Mouse (Mus musculus) spleen, adult 2 months (tissue): ENCODE measurements around the gene Myo15.

Experiments
- CTCF ChIP-seq: fragments of 200-500 bp; IDR thresholded peaks from 2 replicates; pipeline ENCODE4 v1.5.1; 2011; ENCODE audit warnings: mild to moderate bottlenecking, inconsistent platforms; ENCODE audit not compliant: insufficient read depth, insufficient read length, insufficient replicate concordance; ENCODE audit errors: extremely low read depth
- POLR2A ChIP-seq: fragments of 200-500 bp; IDR thresholded peaks from 2 replicates; pipeline ENCODE4 v1.6.1; 2011; ENCODE audit warnings: low read depth, low read length, inconsistent platforms

GRCm38 (mm10) chr11:60545433-60545832, 76.3 kb downstream of the Myo15 start:
- TF ChIP-seq POLR2A (no peak), CTCF (no peak)
